Mouse (Mus musculus) stomach, embryonic 15.5 days (tissue): ENCODE measurements around the gene Idua. TPM values are rescaled to one million over a fixed set of nuclear protein-coding genes. Genes with fewer than 3 reads are reported as not detected.
A peak's percentile ranks its signal among the peaks of the same experiment; 100 is the strongest.

Experiments
- ATAC-seq: fragments of 200-750 bp; cut with Nextera tagmentation; 2 replicates; pipeline ENCODE4 v1.8.0; 2017; ENCODE audit warnings: low read depth, moderate number of reproducible peaks, moderate TSS enrichment; ENCODE audit not compliant: insufficient read depth, low FRiP score
- H3K27ac ChIP-seq: fragments of 300-500 bp; sonication (generic); 2 replicates; pipeline ENCODE4 v1.5.1; 2015; ENCODE audit warnings: mild to moderate bottlenecking, inconsistent platforms
- H3K27me3 ChIP-seq: fragments of 300-500 bp; sonication (generic); replicated peaks from 2 replicates; pipeline ENCODE4 v1.6.1; 2015; ENCODE audit warnings: inconsistent platforms
- H3K36me3 ChIP-seq: fragments of 300-500 bp; sonication (generic); 2 replicates; pipeline ENCODE4 v1.6.1; 2015; ENCODE audit warnings: inconsistent platforms
- H3K4me1 ChIP-seq: fragments of 300-500 bp; sonication (generic); 2 replicates; pipeline ENCODE4 v1.6.1; 2015; ENCODE audit warnings: inconsistent platforms
- H3K4me2 ChIP-seq: fragments of 300-500 bp; sonication (generic); 2 replicates; pipeline ENCODE4 v1.6.1; 2015; ENCODE audit warnings: mild to moderate bottlenecking, inconsistent platforms
- H3K4me3 ChIP-seq: fragments of 300-500 bp; sonication (generic); replicated peaks from 2 replicates; pipeline ENCODE4 v1.5.1; 2015; ENCODE audit warnings: inconsistent platforms
- H3K9ac ChIP-seq: fragments of 300-500 bp; sonication (generic); 2 replicates; pipeline ENCODE4 v1.6.1; 2015; ENCODE audit warnings: inconsistent platforms
- H3K9me3 ChIP-seq: fragments of 300-500 bp; sonication (generic); 2 replicates; pipeline ENCODE4 v1.6.1; 2016; ENCODE audit warnings: inconsistent platforms
- WGBS: fragments of 180-500 bp; shearing (Covaris S2); methylation state at CpG from one replicate; pipeline ENCODE4 v1.1.7; 2015; 5-methylcytosine and 5-hydroxymethylcytosine counted together
- polyA plus RNA-seq: library from polyadenylated mRNA; unstranded; fragments of >200 nt; fragmentation: Nextera tagmentation; extraction: Ambion mirVana; gene quantifications from 2 replicates; pipeline ENCODE4 v1.2.1, GENCODE M21; 2015

Idua gene
- polyA plus RNA-seq, 1 experiment from 2014 or later, result 13.4 TPM

- peaks cover 32% of the 10 kb centered on the region for H3K36me3 ChIP-seq
- H3K27me3 ChIP-seq, result no peaks in the 10 kb centered on the region
Observed at GRCm38 (mm10) chr5:108655891-108656650, 4.1 kb upstream of the Idua start.

DNA sequence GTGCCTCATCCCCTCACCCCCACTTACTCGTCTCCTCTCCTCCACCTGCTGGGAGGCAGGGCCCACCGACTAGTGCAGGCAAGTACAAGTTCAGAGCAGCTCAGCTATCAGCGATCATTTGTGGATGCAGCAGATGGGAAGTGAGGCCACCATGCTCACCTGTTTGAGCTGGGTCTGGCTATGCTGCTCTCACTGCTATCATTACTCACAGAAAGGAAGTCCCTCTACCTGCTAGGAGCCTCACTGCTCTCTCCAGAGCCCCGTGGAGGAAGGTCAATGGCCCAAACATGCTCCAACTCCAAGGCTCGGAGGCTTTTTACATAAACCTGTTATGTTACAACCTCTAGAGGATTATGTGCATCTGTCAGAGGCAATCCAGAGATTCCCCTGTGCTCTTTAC, 2.7 kb upstream of the Idua start:
- peaks cover 12% of the 10 kb centered on the region for H3K4me1 ChIP-seq
- no peak overlapping the region for H3K27ac ChIP-seq
- H3K27me3 ChIP-seq, result no peaks in the 10 kb centered on the region
- no peak overlapping the region for H3K9ac ChIP-seq
- H3K4me3 ChIP-seq, result no peak overlapping the region
- no peaks in the 10 kb centered on the region for H3K9me3 ChIP-seq
- no peak for ATAC-seq
- H3K36me3 ChIP-seq, result peaks cover 32% of the 10 kb centered on the region
- 79% methylated on average over 5 of the region's 5 CpGs for WGBS
- no peak overlapping the region for H3K4me2 ChIP-seq

More at GRCm38 (mm10) chr5:108655891-108656650, 4.1 kb upstream of the Idua start:
- H3K27ac ChIP-seq, result no peak overlapping the region
- H3K4me3 ChIP-seq, result no peak overlapping the region
- no peak for ATAC-seq
- H3K9me3 ChIP-seq, result no peaks in the 10 kb centered on the region
- H3K9ac ChIP-seq, result no peak overlapping the region
- peaks cover 12% of the 10 kb centered on the region for H3K4me1 ChIP-seq
- H3K4me2 ChIP-seq, result no peak overlapping the region
- 91% methylated on average over 15 of the region's 15 CpGs for WGBS

GRCm38 (mm10) chr5:108658611-108659010, 1.5 kb upstream of the Idua start:
- Histone ChIP-seq H3K4me2 (no peak overlapping the region), H3K9me3 (no peaks in the 10 kb centered on the region), H3K9ac (no peak overlapping the region), H3K36me3 (peaks cover 22% of the 10 kb centered on the region), H3K4me3 (no peak overlapping the region), H3K27ac (no peak overlapping the region), H3K27me3 (no peaks in the 10 kb centered on the region), H3K4me1 (peaks cover 12% of the 10 kb centered on the region)
- no peak for ATAC-seq
- WGBS, result 95% methylated on average over 1 of the region's 1 CpGs

DNA sequence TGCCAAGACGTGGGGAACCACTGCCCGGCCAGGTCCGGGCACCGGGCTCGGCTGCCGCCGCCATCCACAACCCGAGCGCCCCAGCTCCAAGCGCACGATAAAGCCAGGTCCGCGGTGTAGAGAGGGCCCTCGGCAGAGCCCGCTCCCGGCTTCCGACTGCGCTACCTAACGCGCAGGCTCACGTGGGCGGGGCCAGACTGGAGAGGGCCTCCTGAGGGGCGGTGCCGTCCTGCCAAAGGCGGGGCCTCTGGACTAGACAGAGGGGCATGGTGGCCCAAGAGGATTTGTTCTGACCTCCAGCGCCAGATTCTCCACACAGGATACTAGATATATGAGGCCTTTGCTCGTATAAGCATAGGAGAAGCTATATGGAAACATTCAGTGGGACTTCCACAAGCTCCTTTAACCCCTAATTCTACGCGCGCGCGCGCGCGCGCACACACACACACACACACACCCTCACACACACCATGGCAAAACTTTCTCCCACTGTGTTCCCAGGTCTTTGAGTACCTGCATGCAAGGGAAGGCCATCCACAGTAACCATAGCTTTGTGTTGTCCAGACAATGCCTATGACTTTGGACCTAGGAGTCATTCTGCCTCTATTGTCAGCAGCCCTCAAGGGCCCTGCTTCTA, 619 bp downstream of the Idua start:
- H3K9me3 ChIP-seq, result no peaks in the 10 kb centered on the region
- ATAC-seq, result peak; percentile 99
- H3K4me1 ChIP-seq, result peaks cover 12% of the 10 kb centered on the region
- WGBS, result 14% methylated on average over 36 of the region's 36 CpGs
- peak overlapping the region; percentile 32; the same call in 1 of the 2 replicates for H3K27ac ChIP-seq
- H3K27me3 ChIP-seq, result no peaks in the 10 kb centered on the region
- peak overlapping the region; percentile 91 for H3K9ac ChIP-seq
- H3K4me3 ChIP-seq, result peak overlapping the region; percentile 85
- H3K4me2 ChIP-seq, result peak overlapping the region; percentile 91
- H3K36me3 ChIP-seq, result peaks cover 4% of the 10 kb centered on the region; the same call in 1 of the 2 replicates

DNA sequence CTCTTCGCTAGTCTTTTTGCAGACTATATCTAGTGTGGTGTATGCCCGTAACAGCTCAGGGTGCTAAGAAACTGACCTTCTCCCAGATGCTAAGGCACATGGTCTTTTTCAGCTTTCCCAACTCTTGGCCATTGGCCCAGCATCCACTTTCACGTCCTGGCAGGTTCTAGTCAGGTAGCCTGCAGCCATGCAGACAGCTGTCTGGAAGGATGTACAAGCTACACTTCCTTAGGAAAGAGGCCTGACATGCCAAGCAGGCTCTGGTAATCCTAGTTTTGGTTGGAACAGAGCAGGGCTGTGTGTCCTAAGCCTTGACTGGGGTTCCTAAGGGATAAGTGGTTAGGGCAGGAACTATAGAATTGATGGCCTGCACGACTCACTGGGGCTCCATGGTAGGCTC, 2.6 kb downstream of the Idua start:
- H3K27ac ChIP-seq, result no peak overlapping the region
- no peak overlapping the region for H3K4me3 ChIP-seq
- H3K27me3 ChIP-seq, result no peaks in the 10 kb centered on the region
- H3K4me1 ChIP-seq, result peaks cover 12% of the 10 kb centered on the region
- no peak overlapping the region for H3K9ac ChIP-seq
- H3K36me3 ChIP-seq, result no peaks in the 10 kb centered on the region
- WGBS, result 83% methylated on average over 4 of the region's 4 CpGs
- no peak for ATAC-seq
- H3K4me2 ChIP-seq, result no peak overlapping the region
- H3K9me3 ChIP-seq, result no peaks in the 10 kb centered on the region

- Histone ChIP-seq H3K27me3 (no peaks in the 10 kb centered on the region), H3K27ac (no peak overlapping the region), H3K4me2 (no peak overlapping the region), H3K36me3 (no peaks in the 10 kb centered on the region), H3K4me3 (no peak overlapping the region), H3K9ac (no peak overlapping the region), H3K4me1 (peaks cover 14% of the 10 kb centered on the region), H3K9me3 (no peaks in the 10 kb centered on the region)
- 38% methylated on average over 3 of the region's 3 CpGs for WGBS
- no peak for ATAC-seq
Observed at GRCm38 (mm10) chr5:108665066-108665465, 4.9 kb downstream of the Idua start.

- H3K36me3 ChIP-seq, result peaks cover 8% of the 10 kb centered on the region; the same call in 1 of the 2 replicates
- no peak overlapping the region for H3K4me2 ChIP-seq
- no peak for ATAC-seq
- H3K27me3 ChIP-seq, result no peaks in the 10 kb centered on the region
- no peak overlapping the region for H3K4me3 ChIP-seq
- H3K9me3 ChIP-seq, result no peaks in the 10 kb centered on the region
- H3K4me1 ChIP-seq, result peaks cover 10% of the 10 kb centered on the region
- H3K9ac ChIP-seq, result no peak overlapping the region
- H3K27ac ChIP-seq, result no peak overlapping the region
- WGBS, result 73% methylated on average over 2 of the region's 2 CpGs
Observed at GRCm38 (mm10) chr5:108667370-108667769, 7.2 kb downstream of the Idua start.

DNA sequence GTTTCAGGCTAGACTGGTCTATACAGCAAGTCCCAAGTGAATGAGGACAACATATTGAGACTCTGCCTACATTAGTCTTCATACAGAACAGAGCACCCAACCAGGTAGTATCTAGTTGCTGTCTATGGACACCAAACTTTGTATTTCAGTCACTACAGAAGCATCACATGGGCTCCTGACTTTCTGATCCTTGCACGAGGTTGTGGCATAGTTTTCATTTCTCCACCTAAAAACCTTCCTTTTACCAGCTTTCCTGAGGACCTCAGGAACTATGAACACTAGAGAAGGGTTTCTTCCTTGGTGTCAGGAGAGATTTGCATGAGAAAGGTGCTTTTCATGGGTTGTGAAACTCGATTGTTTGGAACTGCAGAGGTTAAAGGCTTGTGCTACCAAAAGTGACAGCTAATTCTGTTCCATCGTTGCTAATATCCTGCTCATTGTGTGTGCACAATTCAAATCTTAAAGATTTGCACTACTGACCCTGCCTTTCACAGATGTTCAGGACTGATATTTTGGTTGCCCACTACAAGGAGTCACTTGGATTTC, 8.3 kb downstream of the Idua start:
- Histone ChIP-seq H3K36me3 (peaks cover 15% of the 10 kb centered on the region; the same call in 1 of the 2 replicates), H3K4me2 (peak overlapping the region; percentile 80), H3K4me3 (peak overlapping the region; percentile 59), H3K9ac (peak overlapping the region; percentile 68; the same call in 1 of the 2 replicates), H3K27ac (peak overlapping the region; percentile 89; the same call in 1 of the 2 replicates), H3K9me3 (no peaks in the 10 kb centered on the region), H3K27me3 (no peaks in the 10 kb centered on the region), H3K4me1 (peaks cover 10% of the 10 kb centered on the region)
- 9% methylated on average over 3 of the region's 3 CpGs for WGBS
- 0 out of 2 replicates have a peak, but pooled peaks have one; percentile 2 for ATAC-seq

DNA sequence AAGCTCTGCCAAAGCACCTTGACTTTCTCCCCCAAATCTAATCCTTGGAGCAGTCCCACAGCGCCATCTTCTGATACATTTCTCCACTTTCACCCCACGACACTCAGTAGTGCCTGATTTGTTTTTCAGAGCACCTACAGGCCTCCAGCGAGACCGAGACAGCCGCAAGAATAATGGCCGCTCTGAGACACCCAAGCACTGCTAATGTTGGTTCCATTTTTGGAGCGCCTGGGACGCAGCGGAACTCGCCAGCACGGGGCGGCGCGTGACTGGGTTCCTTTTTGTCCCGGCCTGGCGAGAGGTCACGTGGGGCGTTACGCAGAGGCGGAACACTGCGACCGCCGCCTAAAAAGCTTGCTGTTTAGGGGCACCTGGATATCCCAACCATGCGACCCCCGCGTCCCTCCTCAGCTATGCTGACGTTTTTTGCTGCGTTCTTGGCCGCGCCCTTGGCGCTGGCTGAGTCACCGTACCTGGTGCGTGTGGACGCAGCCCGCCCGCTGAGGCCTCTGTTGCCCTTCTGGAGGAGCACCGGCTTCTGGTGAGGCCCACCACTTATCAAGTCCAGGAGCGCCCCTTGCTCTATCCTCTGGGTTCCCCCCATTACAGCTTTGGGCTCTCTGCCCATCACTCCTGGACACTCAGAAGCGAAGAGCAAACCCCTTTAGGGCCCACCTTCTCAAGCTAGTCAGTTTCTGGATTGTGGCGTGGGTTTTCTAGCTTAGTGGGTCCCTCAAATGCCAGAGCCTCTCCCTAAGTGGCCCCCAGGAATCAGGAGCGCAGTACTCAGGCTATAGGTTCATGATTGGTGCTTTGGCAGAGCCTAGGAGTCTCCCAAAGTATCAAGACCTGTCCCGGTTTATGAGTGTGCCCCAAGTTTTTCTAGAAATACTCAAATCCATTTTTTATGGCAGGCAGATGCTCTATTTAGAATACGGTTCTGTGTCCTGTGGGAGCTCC, 9.1 kb downstream of the Idua start, which contains the start of gene Dgkq:
TSS of gene Dgkq (minus strand) at position 696 of the 960 bp plus-strand sequence.
- Histone ChIP-seq H3K27me3 (no peaks in the 10 kb centered on the region), H3K4me2 (peak within 1 kb of the TSS; percentile 80), H3K27ac (peak within 1 kb of the TSS; percentile 89), H3K36me3 (peaks cover 15% of the 10 kb centered on the region; the same call in 1 of the 2 replicates), H3K4me1 (peaks cover 10% of the 10 kb centered on the region), H3K9me3 (no peaks in the 10 kb centered on the region), H3K4me3 (peak within 1 kb of the TSS; percentile 59), H3K9ac (peak within 1 kb of the TSS; percentile 68)
- peak; percentile 85 for ATAC-seq
- WGBS, result 4% methylated on average over 43 of the region's 43 CpGs

DNA sequence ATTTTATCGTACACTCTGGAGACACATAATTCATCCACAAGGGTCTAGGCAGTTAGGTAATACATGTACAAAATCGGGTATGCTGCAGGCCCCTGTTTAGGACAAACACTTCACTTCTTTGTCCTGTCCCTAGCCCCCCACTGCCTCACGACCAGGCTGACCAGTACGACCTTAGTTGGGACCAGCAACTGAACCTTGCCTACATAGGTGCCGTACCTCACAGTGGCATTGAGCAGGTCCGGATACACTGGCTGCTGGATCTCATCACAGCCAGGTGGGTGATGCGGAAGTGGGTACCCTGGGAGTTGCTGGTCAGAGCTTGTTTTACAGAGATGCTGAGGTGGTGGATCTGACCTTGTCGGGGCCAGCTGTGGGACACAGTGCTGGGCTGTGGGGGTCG, 9.9 kb downstream of the Idua start:
- H3K9ac ChIP-seq, result no peak overlapping the region; the same call in 1 of the 2 replicates
- WGBS, result 69% methylated on average over 9 of the region's 9 CpGs
- ATAC-seq, result no peak
- no peaks in the 10 kb centered on the region for H3K27me3 ChIP-seq
- peak overlapping the region; percentile 59; the same call in 1 of the 2 replicates for H3K4me3 ChIP-seq
- peak overlapping the region; percentile 89; the same call in 1 of the 2 replicates for H3K27ac ChIP-seq
- peak overlapping the region; percentile 80 for H3K4me2 ChIP-seq
- no peaks in the 10 kb centered on the region for H3K9me3 ChIP-seq
- peaks cover 15% of the 10 kb centered on the region; the same call in 1 of the 2 replicates for H3K36me3 ChIP-seq
- H3K4me1 ChIP-seq, result peaks cover 10% of the 10 kb centered on the region

DNA sequence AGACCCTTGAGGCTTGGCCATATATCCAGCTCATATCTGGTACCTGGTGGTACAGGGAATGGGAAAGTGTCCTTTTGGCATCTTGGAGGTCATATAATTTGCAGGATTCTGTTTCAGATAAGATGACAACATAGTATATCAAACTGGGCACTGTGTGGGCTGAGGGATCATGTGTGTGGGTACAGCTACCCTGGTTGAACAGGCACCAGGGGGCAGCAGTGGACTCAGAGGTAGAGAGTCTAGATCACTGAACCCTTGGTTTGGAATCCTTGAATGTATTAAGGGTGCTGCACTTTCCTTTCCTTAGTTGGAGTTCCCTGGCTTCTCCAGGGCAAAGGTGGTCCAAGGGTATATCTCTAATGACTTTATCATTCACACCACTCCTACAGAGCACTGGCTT, 10.7 kb downstream of the Idua start:
- no peak overlapping the region for H3K4me3 ChIP-seq
- H3K9ac ChIP-seq, result no peak overlapping the region
- no peaks in the 10 kb centered on the region for H3K9me3 ChIP-seq
- no peak overlapping the region for H3K27ac ChIP-seq
- H3K36me3 ChIP-seq, result peaks cover 15% of the 10 kb centered on the region; the same call in 1 of the 2 replicates
- no peak overlapping the region for H3K4me2 ChIP-seq
- no peaks in the 10 kb centered on the region for H3K27me3 ChIP-seq
- H3K4me1 ChIP-seq, result peaks cover 10% of the 10 kb centered on the region
- peak; percentile 29; the same call in 1 of the 2 replicates for ATAC-seq
